Mouse (Mus musculus): ENCODE results near the gene Tlr9. TPM values are rescaled to one million over a fixed set of nuclear protein-coding genes. Genes with fewer than 3 reads are reported as not detected.

Tlr9 gene
- polyA plus RNA-seq, 1 experiment, result 3.6 TPM

DNA sequence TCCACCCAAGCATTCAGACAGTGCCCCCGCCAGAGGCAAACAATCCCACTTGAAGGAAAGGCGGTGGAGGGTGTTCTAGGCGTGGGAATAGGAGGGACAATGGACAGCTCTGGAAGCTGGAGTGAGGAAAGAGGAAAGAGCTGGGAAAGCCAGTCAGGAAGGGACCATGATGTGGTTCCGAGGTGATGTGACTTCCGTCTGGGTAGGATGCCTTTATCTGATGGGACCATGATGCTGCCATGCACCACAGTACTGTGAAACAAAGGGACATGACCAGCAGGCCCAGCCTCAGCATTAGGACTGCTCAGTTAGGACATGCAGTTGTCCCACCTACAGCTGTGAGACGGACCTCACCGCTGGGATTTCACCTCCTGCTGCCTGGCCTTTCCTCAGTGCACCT lies 8.8 kb downstream of the Tlr9 start:
- 55% methylated on average over 7 of the region's 7 CpGs for WGBS
- Histone ChIP-seq H3K4me1 (ENCODE audit: control insufficient read depth, insufficient read depth, low read length) (peaks cover 4% of the 10 kb centered on the region; the same call in 1 of the 2 replicates), H3K27ac (ENCODE audit: control insufficient read depth, insufficient read depth, low read depth, low read length, poor library complexity) (no peak overlapping the region), H3K4me3 (replicated peaks; ENCODE audit: control insufficient read depth, low read depth, low read length) (no peak overlapping the region)
- TF ChIP-seq POLR2A (IDR thresholded peaks at IDR 0.05; ENCODE audit: borderline replicate concordance, control insufficient read depth, low read depth, low read length), result no peak
- TF ChIP-seq CTCF (IDR thresholded peaks at IDR 0.05; ENCODE audit: control insufficient read depth, insufficient read depth, low read length), result no peak; the same call in 1 of the 2 replicates

DNA sequence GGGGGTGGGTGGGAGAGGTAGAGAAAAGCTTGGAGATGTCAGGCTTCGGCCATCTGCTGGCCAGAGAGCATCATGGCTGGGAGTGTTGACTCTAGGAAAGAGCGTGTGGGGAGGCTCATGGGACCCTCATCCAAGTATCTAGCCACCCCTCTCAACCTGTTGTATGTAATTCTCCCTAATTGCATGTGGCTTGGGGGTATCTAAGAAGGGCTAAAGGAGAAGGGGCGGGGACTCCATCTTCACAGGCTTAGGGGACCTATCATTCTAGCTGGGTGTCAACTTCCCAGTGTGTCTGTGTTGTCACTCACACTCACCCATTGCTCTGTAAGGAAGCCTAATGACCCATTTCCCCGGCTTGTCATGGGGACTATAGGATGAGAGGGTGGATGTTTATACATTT lies 9.4 kb downstream of the Tlr9 start:
- Histone ChIP-seq H3K27ac (ENCODE audit: control insufficient read depth, insufficient read depth, low read depth, low read length, poor library complexity) (no peak overlapping the region), H3K4me1 (ENCODE audit: control insufficient read depth, insufficient read depth, low read length) (peaks cover 4% of the 10 kb centered on the region; the same call in 1 of the 2 replicates), H3K4me3 (replicated peaks; ENCODE audit: control insufficient read depth, low read depth, low read length) (no peak overlapping the region)
- TF ChIP-seq POLR2A (IDR thresholded peaks at IDR 0.05; ENCODE audit: borderline replicate concordance, control insufficient read depth, low read depth, low read length) (no peak), CTCF (IDR thresholded peaks at IDR 0.05; ENCODE audit: control insufficient read depth, insufficient read depth, low read length) (no peak)
- 61% methylated on average over 4 of the region's 4 CpGs for WGBS

- H3K27ac ChIP-seq (ENCODE audit: control insufficient read depth, insufficient read depth, low read depth, low read length, poor library complexity), result no peak overlapping the region
- WGBS, result 72% methylated on average over 3 of the region's 3 CpGs
- H3K4me1 ChIP-seq (ENCODE audit: control insufficient read depth, insufficient read depth, low read length), result peaks cover 4% of the 10 kb centered on the region; the same call in 1 of the 2 replicates
- TF ChIP-seq CTCF (IDR thresholded peaks at IDR 0.05; ENCODE audit: control insufficient read depth, insufficient read depth, low read length) (no peak), POLR2A (IDR thresholded peaks at IDR 0.05; ENCODE audit: borderline replicate concordance, control insufficient read depth, low read depth, low read length) (no peak)
- H3K4me3 ChIP-seq (replicated peaks; ENCODE audit: control insufficient read depth, low read depth, low read length), result no peak overlapping the region
These were observed 10.6 kb downstream of the Tlr9 start for GRCm38 (mm10) chr9:106232956-106233355.

DNA sequence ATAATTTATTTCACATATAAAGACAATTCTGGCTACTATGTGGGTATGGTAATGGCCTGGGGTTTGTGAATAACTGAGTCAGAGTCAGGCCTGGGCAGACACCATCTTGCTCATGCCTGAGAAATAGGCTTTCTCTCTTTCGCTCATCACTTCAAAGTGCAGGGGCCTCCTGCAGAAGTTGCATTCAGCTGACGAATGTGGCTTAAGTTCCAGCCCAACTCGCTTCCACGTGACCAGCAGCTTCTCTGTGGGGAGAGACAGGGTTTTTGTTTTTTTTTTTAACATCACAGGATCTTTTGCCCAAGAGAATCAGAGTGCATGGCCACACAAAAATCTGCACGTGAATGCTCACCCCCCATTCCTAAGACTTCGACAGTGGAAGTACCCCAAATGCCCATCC lies 11.6 kb downstream of the Tlr9 start:
- Histone ChIP-seq H3K4me3 (replicated peaks; ENCODE audit: control insufficient read depth, low read depth, low read length) (no peak overlapping the region), H3K27ac (ENCODE audit: control insufficient read depth, insufficient read depth, low read depth, low read length, poor library complexity) (no peak overlapping the region), H3K4me1 (ENCODE audit: control insufficient read depth, insufficient read depth, low read length) (peaks cover 4% of the 10 kb centered on the region; the same call in 1 of the 2 replicates)
- WGBS, result 71% methylated on average over 6 of the region's 6 CpGs
- TF ChIP-seq POLR2A (IDR thresholded peaks at IDR 0.05; ENCODE audit: borderline replicate concordance, control insufficient read depth, low read depth, low read length) (no peak), CTCF (IDR thresholded peaks at IDR 0.05; ENCODE audit: control insufficient read depth, insufficient read depth, low read length) (no peak)

DNA sequence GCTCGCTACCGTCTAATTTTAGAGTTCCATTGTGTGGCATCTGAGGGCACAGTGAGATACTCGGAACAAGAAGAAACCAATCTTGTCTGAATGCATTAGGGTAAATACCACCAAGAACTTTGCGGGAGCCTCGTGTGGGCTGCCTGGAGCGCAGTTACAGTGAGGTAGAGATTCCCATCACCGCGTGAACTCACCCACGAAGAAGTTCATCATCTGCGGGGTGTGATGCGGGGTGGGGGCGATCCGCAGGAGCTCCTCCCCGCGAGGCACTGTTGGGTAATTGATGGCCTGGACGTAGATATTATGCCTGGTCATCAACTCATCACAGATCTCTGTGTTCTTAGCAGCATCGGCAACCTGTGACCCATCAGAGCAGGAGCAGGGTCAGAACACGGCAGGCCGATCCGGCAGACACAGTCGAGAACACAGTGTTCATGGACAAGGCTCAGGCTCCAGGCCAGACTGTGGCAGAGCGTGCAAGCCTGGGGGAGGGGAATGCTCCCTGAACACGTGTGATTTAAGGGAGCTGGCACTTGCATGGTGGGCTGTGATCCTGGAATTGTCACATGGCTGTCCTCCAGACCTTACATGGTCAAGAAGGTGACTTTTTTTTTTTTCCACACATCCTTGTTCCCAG lies 12.9 kb downstream of the Tlr9 start:
- no peak for TF ChIP-seq CTCF (IDR thresholded peaks at IDR 0.05; ENCODE audit: control insufficient read depth, insufficient read depth, low read length)
- no peak for TF ChIP-seq POLR2A (IDR thresholded peaks at IDR 0.05; ENCODE audit: borderline replicate concordance, control insufficient read depth, low read depth, low read length)
- Histone ChIP-seq H3K4me3 (replicated peaks; ENCODE audit: control insufficient read depth, low read depth, low read length) (no peak overlapping the region), H3K27ac (ENCODE audit: control insufficient read depth, insufficient read depth, low read depth, low read length, poor library complexity) (no peak overlapping the region), H3K4me1 (ENCODE audit: control insufficient read depth, insufficient read depth, low read length) (peaks cover 4% of the 10 kb centered on the region; the same call in 1 of the 2 replicates)
- WGBS, result 82% methylated on average over 23 of the region's 23 CpGs

DNA sequence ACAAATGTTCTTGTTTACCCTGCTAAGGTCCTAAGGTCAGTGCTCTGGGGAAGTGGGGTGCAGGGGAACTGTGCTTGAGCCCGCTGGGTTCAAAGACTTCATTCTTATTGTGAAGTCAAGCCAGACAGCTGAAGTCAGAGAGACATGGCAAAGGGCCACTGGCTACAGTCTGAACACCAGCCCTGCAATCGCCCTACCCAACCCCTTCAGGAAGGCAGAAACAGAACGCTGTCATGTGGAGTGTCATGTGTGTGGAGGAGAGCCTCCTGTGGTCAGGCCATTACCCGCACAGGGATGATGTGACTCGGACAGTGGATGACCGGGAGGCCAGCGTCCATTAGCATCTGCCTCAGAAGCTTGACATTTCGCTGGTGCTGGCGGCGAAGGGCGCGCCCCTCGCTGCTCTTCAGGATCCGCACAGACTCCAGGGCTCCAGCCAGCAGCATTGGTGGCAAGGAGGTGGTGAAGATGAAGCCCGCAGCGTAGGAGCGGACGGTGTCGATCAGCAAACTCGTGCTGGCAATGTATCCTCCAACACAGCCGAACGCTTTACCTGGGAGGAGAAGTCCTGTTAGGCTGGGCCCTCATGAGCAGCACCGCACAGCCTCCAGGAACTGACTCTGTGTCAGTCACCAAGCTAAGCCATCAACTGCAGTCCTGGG lies 13.9 kb downstream of the Tlr9 start:
- Histone ChIP-seq H3K4me3 (replicated peaks; ENCODE audit: control insufficient read depth, low read depth, low read length) (no peak overlapping the region), H3K4me1 (ENCODE audit: control insufficient read depth, insufficient read depth, low read length) (peaks cover 3% of the 10 kb centered on the region; the same call in 1 of the 2 replicates), H3K27ac (ENCODE audit: control insufficient read depth, insufficient read depth, low read depth, low read length, poor library complexity) (no peak overlapping the region)
- no peak for TF ChIP-seq POLR2A (IDR thresholded peaks at IDR 0.05; ENCODE audit: borderline replicate concordance, control insufficient read depth, low read depth, low read length)
- WGBS, result 89% methylated on average over 23 of the region's 23 CpGs

DNA sequence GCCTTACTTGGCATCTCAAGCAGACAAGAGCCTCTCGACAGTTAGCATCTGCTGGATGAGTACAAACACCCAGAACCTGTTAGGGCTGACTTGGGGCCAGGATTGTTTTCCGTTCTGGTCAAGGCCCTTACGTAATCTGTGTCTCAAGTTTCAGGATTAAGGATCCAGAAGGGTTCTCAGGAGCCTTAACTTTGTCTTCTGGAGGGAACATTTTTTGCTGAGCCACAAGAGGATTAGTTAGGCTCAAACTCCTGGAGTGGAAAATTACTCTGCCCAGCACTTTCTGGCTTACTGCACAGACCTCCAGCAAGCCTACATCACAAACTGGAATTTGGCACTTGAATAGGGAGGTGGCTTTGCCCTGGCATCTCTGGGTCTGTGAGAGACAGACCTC lies 14.4 kb downstream of the Tlr9 start:
- TF ChIP-seq POLR2A (IDR thresholded peaks at IDR 0.05; ENCODE audit: borderline replicate concordance, control insufficient read depth, low read depth, low read length) (no peak), CTCF (IDR thresholded peaks at IDR 0.05; ENCODE audit: control insufficient read depth, insufficient read depth, low read length) (no peak)
- H3K27ac ChIP-seq (ENCODE audit: control insufficient read depth, insufficient read depth, low read depth, low read length, poor library complexity), result no peak overlapping the region
- H3K4me3 ChIP-seq (replicated peaks; ENCODE audit: control insufficient read depth, low read depth, low read length), result no peak overlapping the region
- 64% methylated on average over 3 of the region's 3 CpGs for WGBS
- peaks cover 2% of the 10 kb centered on the region; the same call in 1 of the 2 replicates for H3K4me1 ChIP-seq (ENCODE audit: control insufficient read depth, insufficient read depth, low read length)

GRCm38 (mm10) chr9:106237401-106237800 lies 15.0 kb downstream of the Tlr9 start:
- 79% methylated on average over 8 of the region's 8 CpGs for WGBS
- no peak overlapping the region for H3K4me3 ChIP-seq (replicated peaks; ENCODE audit: control insufficient read depth, low read depth, low read length)
- no peak overlapping the region for H3K27ac ChIP-seq (ENCODE audit: control insufficient read depth, insufficient read depth, low read depth, low read length, poor library complexity)
- TF ChIP-seq CTCF (IDR thresholded peaks at IDR 0.05; ENCODE audit: control insufficient read depth, insufficient read depth, low read length) (no peak), POLR2A (IDR thresholded peaks at IDR 0.05; ENCODE audit: borderline replicate concordance, control insufficient read depth, low read depth, low read length) (no peak)
- H3K4me1 ChIP-seq (ENCODE audit: control insufficient read depth, insufficient read depth, low read length), result peaks cover 2% of the 10 kb centered on the region; the same call in 1 of the 2 replicates

All from bone marrow, adult 2 months (tissue).